ENCODE assay signal across 8 mouse cellular contexts in genomic region chrX:102005141-102005641, GRCm38 (mm10).
A peak's percentile ranks its signal among the peaks of the same experiment; 100 is the strongest.
DNase-seq lines count a peak whose midpoint lies in the region; ATAC-seq lines count a peak whose summit lies in the region.

No protein-coding gene starts in this region.

- peaks cover 62% of the 10 kb centered on the region for H3K4me1 ChIP-seq in heart, embryonic 13.5 days
- H3K4me1 ChIP-seq in stomach, embryonic 15.5 days = 0 out of 2 replicates have a peak, but pooled peaks cover 5% of the 10 kb centered on the region

- H3K9me3 ChIP-seq in heart, embryonic 13.5 days = no peaks in the 10 kb centered on the region
- H3K9me3 ChIP-seq in stomach, embryonic 15.5 days = no peaks in the 10 kb centered on the region

- H3K9ac ChIP-seq in heart, embryonic 13.5 days = peak overlapping the region; percentile 80
- no peak overlapping the region for H3K9ac ChIP-seq in stomach, embryonic 15.5 days

- WGBS in heart, embryonic 13.5 days = 14% methylated on average over 9 of the region's 10 CpGs
- WGBS in stomach, embryonic 15.5 days = 12% methylated on average over 10 of the region's 10 CpGs

- intact Hi-C loops in heart, postnatal 36 days (cut with DNase I) = no loop called here

- H3K4me3 ChIP-seq in heart, embryonic 13.5 days = peak overlapping the region; percentile 52
- H3K4me3 ChIP-seq in stomach, embryonic 15.5 days (replicated peaks) = peak overlapping the region; percentile 19

- peaks cover 69% of the 10 kb centered on the region for H3K27me3 ChIP-seq in heart, embryonic 13.5 days (replicated peaks)
- peaks cover 4% of the 10 kb centered on the region; the same call in 1 of the 2 replicates for H3K27me3 ChIP-seq in stomach, embryonic 15.5 days (replicated peaks)

- ATAC-seq in heart, embryonic 13.5 days (ENCODE audit: extremely low read depth, insufficient number of reproducible peaks, low FRiP score, low TSS enrichment) = no peak
- peak; percentile 89 for ATAC-seq in stomach, embryonic 15.5 days (ENCODE audit: insufficient read depth, low FRiP score, low read depth)

- H3K4me2 ChIP-seq in heart, embryonic 13.5 days = peak overlapping the region; percentile 70
- peak overlapping the region; percentile 51 for H3K4me2 ChIP-seq in stomach, embryonic 15.5 days

- H3K36me3 ChIP-seq in heart, embryonic 13.5 days = no peaks in the 10 kb centered on the region
- no peaks in the 10 kb centered on the region for H3K36me3 ChIP-seq in stomach, embryonic 15.5 days

- H3K27ac ChIP-seq in heart, embryonic 13.5 days (replicated peaks) = peak overlapping the region; percentile 92
- H3K27ac ChIP-seq in stomach, embryonic 15.5 days = peak overlapping the region; percentile 73

- no peak for DNase-seq in heart, postnatal 36 days
- DNase-seq in ZHBTc4 (ENCODE audit: low read depth, low spot score) = peak; percentile 94
- DNase-seq in forelimb bud, embryonic 11.5 days (ENCODE audit: low read depth, low spot score) = peak; percentile 44
- peak; percentile 51 to 69 for DNase-seq in kidney, postnatal 4 days
- no peak for DNase-seq in gastrocnemius, postnatal 10 days
- DNase-seq in gastrocnemius, postnatal 4 days (ENCODE audit: low spot score in 2 of 2) = no peak

Comparison
In these comparisons a context has a peak if more than half of its experiments do, and no peak if none do; other contexts are left out.
1. DNase-seq: peak in ZHBTc4 (single experiment), forelimb bud, embryonic 11.5 days (single experiment) and kidney, postnatal 4 days (2 of 2); none in heart, postnatal 36 days (0 of 2), gastrocnemius, postnatal 10 days (single experiment) and gastrocnemius, postnatal 4 days (0 of 2).